Mouse (Mus musculus) cerebellum, adult 9-11 months (tissue): ENCODE measurements around the gene Inmt.
A peak's percentile ranks its signal among the peaks of the same experiment; 100 is the strongest.

Source experiments
- DNase-seq: peaks from one replicate; pipeline ENCODE4 v3.0.0; 2022

Gene Inmt

GRCm38 (mm10) chr6:55166777-55167463, 7.9 kb downstream of the Inmt start:
- DNase-seq, result peak; percentile 56

- no peak for DNase-seq
Observed at GRCm38 (mm10) chr6:55163046-55163584, 11.7 kb downstream of the Inmt start.

DNA sequence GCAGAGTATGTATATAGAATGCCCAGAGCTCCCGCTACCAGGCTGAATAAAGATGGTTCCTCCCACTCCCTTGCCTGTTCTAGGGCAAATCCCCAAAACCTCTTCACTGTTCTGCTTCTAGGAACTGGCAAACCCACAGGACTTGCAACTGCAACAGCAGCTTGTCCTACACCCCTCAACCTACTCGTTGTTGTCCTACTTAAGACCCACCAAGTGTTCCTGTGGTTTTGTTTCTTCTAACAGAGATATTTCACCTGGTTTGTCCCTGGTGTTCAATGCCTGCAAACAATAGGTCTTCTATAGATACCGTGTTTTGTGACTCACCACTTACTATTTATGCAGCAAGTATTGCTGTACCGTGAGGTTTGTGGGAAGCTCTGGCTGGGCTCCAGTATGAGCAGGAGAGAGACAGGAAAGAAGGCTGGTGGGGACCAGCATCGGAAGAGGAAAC, 13.5 kb downstream of the Inmt start:
- no peak for DNase-seq

GRCm38 (mm10) chr6:55159256-55159655, 15.6 kb downstream of the Inmt start:
- no peak for DNase-seq

- DNase-seq, result no peak
Observed at GRCm38 (mm10) chr6:55152226-55152625, 22.6 kb downstream of the Inmt start.

GRCm38 (mm10) chr6:55146138-55146537, 28.7 kb downstream of the Inmt start:
- DNase-seq, result no peak

- no peak for DNase-seq
Observed at GRCm38 (mm10) chr6:55145285-55145684, 29.6 kb downstream of the Inmt start.

GRCm38 (mm10) chr6:55138343-55138742, 36.5 kb downstream of the Inmt start:
- no peak for DNase-seq

DNA sequence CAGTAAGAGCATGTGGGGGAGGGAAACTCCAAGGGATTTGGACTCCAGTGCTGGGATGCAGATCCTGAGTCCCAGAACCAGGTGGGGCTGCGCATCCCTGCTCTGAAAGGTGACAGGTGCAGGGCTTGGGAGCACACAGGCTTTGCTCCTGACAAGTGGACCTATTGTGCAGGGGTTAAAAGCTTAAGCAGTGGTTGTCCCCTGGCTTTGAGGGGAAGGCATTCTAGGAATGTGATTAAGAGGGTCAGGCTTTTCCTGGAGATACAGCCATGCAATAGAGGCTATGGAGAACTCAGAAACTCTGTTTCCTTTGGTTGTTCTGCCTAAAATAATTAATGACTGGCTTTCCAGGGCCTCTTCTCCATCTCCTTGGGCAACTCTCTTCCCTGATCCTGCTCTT, 41.4 kb downstream of the Inmt start:
- DNase-seq, result no peak

- no peak for DNase-seq
Observed at GRCm38 (mm10) chr6:55132794-55133193, 42.0 kb downstream of the Inmt start, which contains the start of gene Crhr2. Crhr2 (minus strand) TSS chr6:55133016.

- DNase-seq, result no peak
Observed at GRCm38 (mm10) chr6:55131301-55131700, 43.5 kb downstream of the Inmt start.

DNA sequence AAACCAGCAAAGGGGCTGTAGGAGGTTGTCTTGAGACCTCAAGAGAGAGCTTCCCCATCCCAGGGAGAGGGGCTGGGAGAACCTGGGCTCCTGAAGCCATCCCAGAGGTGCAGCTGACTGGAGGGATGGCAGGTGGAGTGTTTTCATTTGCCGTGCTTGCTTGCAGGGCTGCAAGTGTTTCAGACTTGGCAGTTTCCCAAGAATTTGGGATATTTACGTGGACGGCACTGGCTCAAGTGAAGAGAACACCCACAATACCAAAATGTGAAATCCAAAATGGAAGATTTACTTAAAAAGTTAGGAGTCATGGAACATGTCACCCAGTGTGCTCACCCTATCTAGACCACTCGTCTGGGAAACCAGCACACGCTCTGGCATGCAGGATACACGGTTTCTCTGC, 44.2 kb downstream of the Inmt start:
- DNase-seq, result no peak

DNA sequence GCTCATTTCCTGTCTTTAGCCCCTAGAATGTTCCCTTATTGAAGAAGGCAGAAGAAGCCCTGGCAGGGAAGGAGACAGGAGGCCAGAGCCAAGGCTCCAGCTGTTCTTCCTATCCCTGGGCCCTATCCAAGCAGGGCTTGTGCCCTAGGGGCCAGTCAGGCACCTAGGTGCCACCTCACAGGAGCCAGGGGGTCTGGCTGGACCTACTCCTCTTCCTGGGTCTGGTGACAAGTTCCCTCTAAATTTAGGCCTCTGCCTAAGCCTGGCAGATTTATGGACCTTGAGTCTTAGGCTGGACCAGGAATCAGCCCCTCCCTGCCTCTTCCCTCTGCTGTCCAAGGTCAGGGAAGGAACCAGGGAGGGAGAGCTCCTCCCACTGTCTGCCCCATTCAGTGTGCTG, 46.5 kb downstream of the Inmt start:
- no peak for DNase-seq

DNA sequence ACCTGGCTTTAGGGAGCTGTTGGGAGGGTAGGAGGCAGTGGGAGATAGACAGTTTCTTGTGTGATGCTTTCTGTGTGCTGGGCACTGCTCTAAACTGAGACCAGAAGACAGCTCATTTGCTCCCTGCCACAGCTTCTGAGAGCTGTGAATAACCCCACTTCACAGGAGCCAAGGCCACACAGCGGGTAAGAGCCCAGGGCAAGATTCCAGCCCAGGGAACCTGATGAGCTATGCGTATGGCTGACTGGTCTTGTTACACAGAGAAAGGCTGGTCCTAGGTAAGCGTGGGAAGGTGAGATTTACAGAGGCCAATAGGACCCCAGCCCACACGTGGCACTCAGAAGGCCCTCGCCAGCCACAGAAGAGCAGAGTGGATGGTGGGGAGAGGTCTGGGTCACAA, 48.3 kb downstream of the Inmt start:
- no peak for DNase-seq

GRCm38 (mm10) chr6:55123056-55123455, 51.8 kb downstream of the Inmt start:
- DNase-seq, result no peak
